Mouse (Mus musculus) lung, adult 2 months (tissue): ENCODE results near the gene Cyp27a1.

Experiments
- CTCF ChIP-seq: fragments of 200-500 bp; IDR thresholded peaks from 2 replicates; pipeline ENCODE4 v1.5.1; 2011; ENCODE audit warnings: mild to moderate bottlenecking, low read length, control low read depth; ENCODE audit not compliant: insufficient read depth
- POLR2A ChIP-seq: fragments of 200-500 bp; IDR thresholded peaks from 2 replicates; pipeline ENCODE4 v1.6.1; 2011; ENCODE audit warnings: low read depth, mild to moderate bottlenecking, control low read depth, low read length, borderline replicate concordance; ENCODE audit errors: extremely low read depth

DNA sequence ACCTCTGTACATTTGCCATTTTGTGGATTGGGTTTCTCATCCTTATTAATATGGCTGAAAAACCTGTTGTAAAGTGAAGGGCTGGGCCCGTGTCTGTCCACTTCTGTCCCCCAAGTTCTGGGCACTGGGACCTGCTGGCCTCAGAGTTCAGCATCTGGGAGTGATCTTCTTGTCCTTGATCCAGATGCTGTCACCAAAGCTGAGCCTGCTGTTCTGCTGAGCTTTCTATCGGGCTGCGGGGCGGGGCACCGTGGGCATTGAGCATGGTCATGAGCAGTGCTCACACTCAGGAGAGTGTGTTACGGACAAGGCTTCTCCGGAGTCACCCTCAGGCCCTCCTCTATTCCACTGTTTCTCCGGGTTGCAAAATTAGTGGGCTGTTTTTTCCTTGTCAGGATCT lies 4.7 kb downstream of the Cyp27a1 start:
- no peak for TF ChIP-seq CTCF
- no peak for TF ChIP-seq POLR2A
